Mouse (Mus musculus) left cerebral cortex, adult 8-10 months (tissue): ENCODE measurements around the gene Fgfr2. TPM values are rescaled to one million over a fixed set of nuclear protein-coding genes. Genes with fewer than 3 reads are reported as not detected.

Source experiments
- DNase-seq, 2 experiments: peaks; one replicate each; pipeline ENCODE4 v3.0.0; 2022; ENCODE audit warnings: low spot score in 2 of 2
- total RNA-seq, 4 experiments: library from RNA; stranded (reverse); gene quantifications; 2 replicates each; pipeline ENCODE4 v1.2.4; 2022

Gene Fgfr2
- total RNA-seq, 4 experiments from 2014 or later, result 50.6 to 73.1 (median 64.8) TPM

GRCm38 (mm10) chr7:130713319-130713718, 2409.8 kb downstream of the Fgfr2 start:
- DNase-seq, result no peak

- no peak for DNase-seq
These were observed 2411.3 kb downstream of the Fgfr2 start for GRCm38 (mm10) chr7:130711851-130712250.

- no peak for DNase-seq
These were observed 2413.5 kb downstream of the Fgfr2 start for GRCm38 (mm10) chr7:130709372-130710274.

- no peak for DNase-seq
These were observed 2414.2 kb downstream of the Fgfr2 start for GRCm38 (mm10) chr7:130708940-130709339.

- DNase-seq, result no peak
These were observed 2417.9 kb downstream of the Fgfr2 start for GRCm38 (mm10) chr7:130705230-130705629.

GRCm38 (mm10) chr7:130701336-130701735, 2421.8 kb downstream of the Fgfr2 start:
- no peak for DNase-seq

- no peak for DNase-seq
These were observed 2424.7 kb downstream of the Fgfr2 start for GRCm38 (mm10) chr7:130698480-130698879.

GRCm38 (mm10) chr7:130696347-130697234, 2426.6 kb downstream of the Fgfr2 start:
- DNase-seq, result peak in 1 of 2 experiments; percentile 32

GRCm38 (mm10) chr7:130695669-130696338, 2427.3 kb downstream of the Fgfr2 start:
- DNase-seq, result no peak

GRCm38 (mm10) chr7:130693800-130694193, 2429.4 kb downstream of the Fgfr2 start:
- no peak for DNase-seq

- DNase-seq, result peak; percentile 29 to 30
These were observed 2430.0 kb downstream of the Fgfr2 start for GRCm38 (mm10) chr7:130692943-130693799.

GRCm38 (mm10) chr7:130692392-130692942, 2430.7 kb downstream of the Fgfr2 start:
- DNase-seq, result peak; percentile 59 to 75

GRCm38 (mm10) chr7:130691931-130692330, 2431.2 kb downstream of the Fgfr2 start:
- DNase-seq, result no peak

GRCm38 (mm10) chr7:130690869-130691268, 2432.3 kb downstream of the Fgfr2 start:
- no peak for DNase-seq

- DNase-seq, result no peak
These were observed 2434.5 kb downstream of the Fgfr2 start for GRCm38 (mm10) chr7:130688601-130689000.

- DNase-seq, result peak; percentile 55 to 91
These were observed 2441.4 kb downstream of the Fgfr2 start for GRCm38 (mm10) chr7:130681798-130682197.

- no peak for DNase-seq
These were observed 2444.7 kb downstream of the Fgfr2 start for GRCm38 (mm10) chr7:130678414-130678813.

- DNase-seq, result no peak
These were observed 2445.4 kb downstream of the Fgfr2 start for GRCm38 (mm10) chr7:130677541-130678274.

- DNase-seq, result no peak
These were observed 2446.1 kb downstream of the Fgfr2 start for GRCm38 (mm10) chr7:130676885-130677540.
